In genomic region chr7:127014993-127015392, GRCm38 (mm10) we compare ENCODE assay signal across 9 mouse cellular contexts. TPM values are rescaled to one million over a fixed set of nuclear protein-coding genes. Genes with fewer than 3 reads are reported as not detected.
DNase-seq lines count a peak whose midpoint lies in the region; ATAC-seq and TF ChIP-seq lines count a peak whose summit lies in the region.
"Had no signal": no experiment of that assay in that cellular context is flagged by ENCODE, and none has a peak within 500 bp of the region (broad histone marks: within the 10 kb centered on the region; RNA-seq: fewer than 3 reads in every experiment).

No protein-coding gene starts in this region.

- no peaks in the 10 kb centered on the region for H3K27me3 ChIP-seq in hindbrain, embryonic 12.5 days
- H3K27me3 ChIP-seq in hindbrain, embryonic 16.5 days (replicated peaks; ENCODE audit: control insufficient read depth, insufficient read depth, low read length), result no peaks in the 10 kb centered on the region
- H3K27me3 ChIP-seq in CH12.LX (replicated peaks), result no peaks in the 10 kb centered on the region
- no peaks in the 10 kb centered on the region for H3K27me3 ChIP-seq in limb, embryonic 13.5 days

- DNase-seq in CH12.LX (ENCODE audit: extremely low read depth) (no peak), ES-E14 (ENCODE audit: low read depth, low spot score) (no peak)
- no peak for DNase-seq in c-Kit-positive CD71-positive TER-119-positive erythroid progenitor cells, embryonic 14.5 days (ENCODE audit: low spot score)
- no peak for DNase-seq in frontal cortex, adult 2 months (ENCODE audit: extremely low spot score in 1 of 2, low spot score in 1 of 2)
- no peak for DNase-seq in urinary bladder, postnatal 14 days (ENCODE audit: low spot score)
- DNase-seq: right cerebral cortex, postnatal 14 days had no signal

- in situ Hi-C loops in CH12.LX (cut with MboI; ENCODE audit: low pct_ligation_motif_present, low pct_unique_long_range_greater_than_20kb, low sequenced_read_pairs) (loop anchor here (5.0 to 10.0 kb wide), 2 partner anchors 53 to 310 kb away; partner anchors contain the start of gene Coro1a), ES-E14 (cut with MboI; ENCODE audit: low sequenced_read_pairs in 2 of 2, unreplicated experiment in 2 of 2) (no loop called here)

- H3K27ac ChIP-seq in hindbrain, embryonic 12.5 days, result no peak overlapping the region
- no peak overlapping the region for H3K27ac ChIP-seq in hindbrain, embryonic 16.5 days (ENCODE audit: low read depth, low read length)
- peak overlapping the region; percentile 2; the same call in 1 of the 2 replicates for H3K27ac ChIP-seq in CH12.LX (ENCODE audit: insufficient read depth, low read depth)
- H3K27ac ChIP-seq in ES-E14 (ENCODE audit: insufficient read depth, low read depth, low read length, poor library complexity, severe bottlenecking), result peak overlapping the region; percentile 28
- H3K27ac ChIP-seq in limb, embryonic 13.5 days, result no peak overlapping the region

- TF ChIP-seq CTCF in CH12.LX (conservative IDR thresholded peaks at IDR 0.05 in 1 of 2, IDR thresholded peaks at IDR 0.05 in 1 of 2; ENCODE audit: low read depth in 2 of 2, low read length in 2 of 2), result no peak

- no peak for TF ChIP-seq POLR2A in CH12.LX (IDR thresholded peaks at IDR 0.05; ENCODE audit: low read depth, low read length)

- H3K9ac ChIP-seq in hindbrain, embryonic 12.5 days, result peak overlapping the region; percentile 43; the same call in 1 of the 2 replicates
- no peak overlapping the region for H3K9ac ChIP-seq in hindbrain, embryonic 16.5 days (ENCODE audit: low read depth, low read length)
- H3K9ac ChIP-seq in CH12.LX (ENCODE audit: insufficient read depth, low read depth) (peak overlapping the region; percentile 52; the same call in 1 of the 2 replicates), ES-E14 (ENCODE audit: insufficient read depth, low read depth, low read length, poor library complexity, severe bottlenecking) (peak overlapping the region; percentile 22; the same call in 1 of the 2 replicates)
- peak overlapping the region; percentile 86 for H3K9ac ChIP-seq in limb, embryonic 13.5 days

- H3K36me3 ChIP-seq in hindbrain, embryonic 12.5 days, result peaks cover 38% of the 10 kb centered on the region
- H3K36me3 ChIP-seq in hindbrain, embryonic 16.5 days (ENCODE audit: control insufficient read depth, insufficient read depth, low read length), result no peaks in the 10 kb centered on the region; the same call in 1 of the 2 replicates
- H3K36me3 ChIP-seq in CH12.LX (replicated peaks in 1 of 2; ENCODE audit: control insufficient read depth in 1 of 2, insufficient read depth in 1 of 2, low read length in 1 of 2), result peaks cover 6 to 50% of the 10 kb centered on the region in 2 experiments
- peaks cover 12% of the 10 kb centered on the region for H3K36me3 ChIP-seq in ES-E14 (ENCODE audit: control insufficient read depth, insufficient read depth, low read length, poor library complexity, severe bottlenecking)
- H3K36me3 ChIP-seq in limb, embryonic 13.5 days, result peaks cover 45% of the 10 kb centered on the region

- TF ChIP-seq RAD21 in CH12.LX (IDR thresholded peaks at IDR 0.05; ENCODE audit: low read depth, low read length), result no peak

- ATAC-seq in hindbrain, embryonic 12.5 days (ENCODE audit: low FRiP score), result no peak
- no peak for ATAC-seq in hindbrain, embryonic 16.5 days
- no peak for ATAC-seq in limb, embryonic 13.5 days (ENCODE audit: low FRiP score, low read depth)

- dilution Hi-C loops in CH12.LX (cut with MboI; ENCODE audit: extremely low pct_ligation_motif_present, extremely low pct_unique_long_range_greater_than_20kb, low sequenced_read_pairs), result no loop called here

- peak overlapping the region; percentile 87 for H3K4me2 ChIP-seq in hindbrain, embryonic 12.5 days (replicated peaks)
- H3K4me2 ChIP-seq in hindbrain, embryonic 16.5 days (ENCODE audit: low read length), result no peak overlapping the region
- H3K4me2 ChIP-seq in CH12.LX (ENCODE audit: insufficient read depth, low read depth, poor library complexity, severe bottlenecking), result peak overlapping the region; percentile 77
- peak overlapping the region; percentile 98 for H3K4me2 ChIP-seq in limb, embryonic 13.5 days (replicated peaks)

- peaks cover 14% of the 10 kb centered on the region for H3K79me2 ChIP-seq in CH12.LX (replicated peaks; ENCODE audit: control insufficient read depth, extremely low read depth, insufficient read depth, poor library complexity, severe bottlenecking)

- TF ChIP-seq EP300 in CH12.LX (IDR thresholded peaks at IDR 0.05; ENCODE audit: low read length), result no peak

- H3K9me3 ChIP-seq in hindbrain, embryonic 12.5 days (replicated peaks), result no peaks in the 10 kb centered on the region
- H3K9me3 ChIP-seq in hindbrain, embryonic 16.5 days (ENCODE audit: control insufficient read depth, low read length), result no peaks in the 10 kb centered on the region
- no peaks in the 10 kb centered on the region for H3K9me3 ChIP-seq in CH12.LX (replicated peaks; ENCODE audit: low read length)
- no peaks in the 10 kb centered on the region for H3K9me3 ChIP-seq in ES-E14 (ENCODE audit: control insufficient read depth, insufficient read depth, low read depth, low read length)
- H3K9me3 ChIP-seq in limb, embryonic 13.5 days, result no peaks in the 10 kb centered on the region

- no peak overlapping the region for H3K4me3 ChIP-seq in hindbrain, embryonic 12.5 days
- H3K4me3 ChIP-seq in hindbrain, embryonic 16.5 days (ENCODE audit: low read length), result no peak overlapping the region
- H3K4me3 ChIP-seq in CH12.LX (replicated peaks in 1 of 3; ENCODE audit: low read depth in 2 of 3, low read length in 2 of 3, poor library complexity in 1 of 3) (peak overlapping the region in 1 of 3 experiments; percentile 25), ES-E14 (ENCODE audit: insufficient read depth in 1 of 2, low read depth in 1 of 2, low read length in 2 of 2, poor library complexity in 1 of 2, severe bottlenecking in 1 of 2) (no peak overlapping the region)
- H3K4me3 ChIP-seq in limb, embryonic 13.5 days, result peak overlapping the region; percentile 10; the same call in 1 of the 2 replicates

- 96% methylated on average over 12 of the region's 12 CpGs for WGBS in hindbrain, embryonic 12.5 days
- 93% methylated on average over 12 of the region's 12 CpGs for WGBS in hindbrain, embryonic 16.5 days
- 91% methylated on average over 12 of the region's 12 CpGs for WGBS in limb, embryonic 13.5 days

- H3K4me1 ChIP-seq in hindbrain, embryonic 12.5 days, result peaks cover 46% of the 10 kb centered on the region
- H3K4me1 ChIP-seq in hindbrain, embryonic 16.5 days (ENCODE audit: control insufficient read depth, insufficient read depth, low read depth, low read length), result peaks cover 40% of the 10 kb centered on the region
- peaks cover 22 to 72% of the 10 kb centered on the region in 2 experiments; a peak in 3 of 4 replicates for H3K4me1 ChIP-seq in CH12.LX (ENCODE audit: control insufficient read depth in 1 of 2, insufficient read depth in 2 of 2)
- peaks cover 2 to 7% of the 10 kb centered on the region in 2 experiments; a peak in 3 of 4 replicates for H3K4me1 ChIP-seq in ES-E14 (ENCODE audit: control insufficient read depth in 2 of 2, insufficient read depth in 2 of 2, low read length in 2 of 2, poor library complexity in 1 of 2)
- H3K4me1 ChIP-seq in limb, embryonic 13.5 days, result peaks cover 48% of the 10 kb centered on the region

RNA-seq across cellular contexts. Expression of gene Mvp, which starts 0.6 kb away (rescaled TPM):
- 6.8 and 7.2 TPM in 2 replicates for polyA plus RNA-seq in hindbrain, embryonic 12.5 days (2016; fragmentation: Nextera tagmentation; extraction: Ambion mirVana)
- polyA plus RNA-seq in hindbrain, embryonic 16.5 days (2015; fragmentation: Nextera tagmentation; extraction: Ambion mirVana), result 3.9 and 4.8 TPM in 2 replicates
- 42.1 and 52.1 TPM in 2 replicates for total RNA-seq in CH12.LX (2012; rRNA removed)
- total RNA-seq in CH12.LX (2014; rRNA removed), result 33.3 and 35.5 TPM in 2 replicates
- 53.7 and 63.5 TPM in 2 replicates for polyA plus RNA-seq in CH12.LX (2012; ENCODE audit: insufficient read length, low read depth)
- total RNA-seq in ES-E14 (2012; rRNA removed), result 49.2 and 56.0 TPM in 2 replicates
- polyA plus RNA-seq in limb, embryonic 13.5 days (2015; fragmentation: Nextera tagmentation; extraction: Ambion mirVana), result 5.5 and 5.6 TPM in 2 replicates
- polyA plus RNA-seq in frontal cortex, adult 2 months (2012; rRNA removed), result 8.3 and 8.8 TPM in 2 replicates

RNA-seq across cellular contexts. Expression of gene Pagr1b, which starts 1.3 kb away (rescaled TPM):
- polyA plus RNA-seq in hindbrain, embryonic 12.5 days (2016; fragmentation: Nextera tagmentation; extraction: Ambion mirVana), result 0.72 and 1.3 TPM in 2 replicates
- polyA plus RNA-seq in hindbrain, embryonic 16.5 days (2015; fragmentation: Nextera tagmentation; extraction: Ambion mirVana), result 0.31 TPM in 1 of 2 replicates, not detected in the other
- total RNA-seq in CH12.LX (2012; rRNA removed) (0.25 and 0.30 TPM in 2 replicates), CH12.LX (2014; rRNA removed) (not detected in 2 replicates), ES-E14 (2012; rRNA removed) (0.63 and 1.3 TPM in 2 replicates)
- polyA plus RNA-seq in CH12.LX (2012; ENCODE audit: insufficient read length, low read depth), result 2.8 and 6.6 TPM in 2 replicates
- 0.31 TPM in 1 of 2 replicates, not detected in the other for polyA plus RNA-seq in limb, embryonic 13.5 days (2015; fragmentation: Nextera tagmentation; extraction: Ambion mirVana)
- polyA plus RNA-seq in frontal cortex, adult 2 months (2012; rRNA removed), result 1.7 and 2.4 TPM in 2 replicates

RNA-seq across cellular contexts. Expression of gene Pagr1a, which starts 2.2 kb away (rescaled TPM):
- 46.6 and 51.6 TPM in 2 replicates for polyA plus RNA-seq in hindbrain, embryonic 12.5 days (2016; fragmentation: Nextera tagmentation; extraction: Ambion mirVana)
- 26.9 and 55.8 TPM in 2 replicates for polyA plus RNA-seq in hindbrain, embryonic 16.5 days (2015; fragmentation: Nextera tagmentation; extraction: Ambion mirVana)
- 56.9 and 60.0 TPM in 2 replicates for total RNA-seq in CH12.LX (2012; rRNA removed)
- total RNA-seq in CH12.LX (2014; rRNA removed), result 12.0 and 24.9 TPM in 2 replicates
- 69.4 and 71.3 TPM in 2 replicates for polyA plus RNA-seq in CH12.LX (2012; ENCODE audit: insufficient read length, low read depth)
- 12.1 and 32.3 TPM in 2 replicates for total RNA-seq in ES-E14 (2012; rRNA removed)
- 48.2 and 70.2 TPM in 2 replicates for polyA plus RNA-seq in limb, embryonic 13.5 days (2015; fragmentation: Nextera tagmentation; extraction: Ambion mirVana)
- polyA plus RNA-seq in frontal cortex, adult 2 months (2012; rRNA removed), result 30.0 and 42.3 TPM in 2 replicates

RNA-seq across cellular contexts. Expression of gene Gm42742, which starts 5.9 kb away (rescaled TPM):
- polyA plus RNA-seq in hindbrain, embryonic 12.5 days (2016; fragmentation: Nextera tagmentation; extraction: Ambion mirVana), result 63.8 and 69.6 TPM in 2 replicates
- polyA plus RNA-seq in hindbrain, embryonic 16.5 days (2015; fragmentation: Nextera tagmentation; extraction: Ambion mirVana), result 47.5 and 81.5 TPM in 2 replicates
- total RNA-seq in CH12.LX (2012; rRNA removed), result 13.2 and 16.0 TPM in 2 replicates
- total RNA-seq in CH12.LX (2014; rRNA removed), result 37.1 and 45.1 TPM in 2 replicates
- polyA plus RNA-seq in CH12.LX (2012; ENCODE audit: insufficient read length, low read depth), result 6.1 and 14.9 TPM in 2 replicates
- 23.4 and 38.4 TPM in 2 replicates for total RNA-seq in ES-E14 (2012; rRNA removed)
- polyA plus RNA-seq in limb, embryonic 13.5 days (2015; fragmentation: Nextera tagmentation; extraction: Ambion mirVana), result 52.2 and 64.8 TPM in 2 replicates
- 95.5 and 113 TPM in 2 replicates for polyA plus RNA-seq in frontal cortex, adult 2 months (2012; rRNA removed)

RNA-seq across cellular contexts. Expression of gene Prrt2, which starts 6.0 kb away (rescaled TPM):
- polyA plus RNA-seq in hindbrain, embryonic 12.5 days (2016; fragmentation: Nextera tagmentation; extraction: Ambion mirVana), result 7.1 and 9.6 TPM in 2 replicates
- polyA plus RNA-seq in hindbrain, embryonic 16.5 days (2015; fragmentation: Nextera tagmentation; extraction: Ambion mirVana), result 71.4 and 84.6 TPM in 2 replicates
- total RNA-seq in CH12.LX (2012; rRNA removed) (not detected in 2 replicates), CH12.LX (2014; rRNA removed) (0.09 TPM in 1 of 2 replicates, not detected in the other), ES-E14 (2012; rRNA removed) (0.36 and 0.85 TPM in 2 replicates)
- polyA plus RNA-seq in CH12.LX (2012; ENCODE audit: insufficient read length, low read depth), result 1.2 TPM in 2 replicates
- polyA plus RNA-seq in limb, embryonic 13.5 days (2015; fragmentation: Nextera tagmentation; extraction: Ambion mirVana), result 6.9 and 10.4 TPM in 2 replicates
- 227 and 259 TPM in 2 replicates for polyA plus RNA-seq in frontal cortex, adult 2 months (2012; rRNA removed)

Comparison
In these comparisons a context has a peak if more than half of its experiments do, and no peak if none do; other contexts are left out.
1. H3K27ac ChIP-seq: peak in CH12.LX (single experiment) and ES-E14 (single experiment); none in hindbrain, embryonic 12.5 days (single experiment), hindbrain, embryonic 16.5 days (single experiment) and limb, embryonic 13.5 days (single experiment).